Mouse (Mus musculus) C2C12 (cell line): ENCODE measurements around the gene Cecr2.
"Not testable (repeated sequence)": the region's sequence is repeated elsewhere in the genome, so short reads cannot be mapped to it uniquely, and the experiment has no call there.

Source experiments
- CTCF ChIP-seq: IDR thresholded peaks from one replicate; pipeline ENCODE4 v1.5.1; 2011; ENCODE audit not compliant: control insufficient read depth, insufficient read depth, insufficient read length
- USF1 ChIP-seq: IDR thresholded peaks from one replicate; pipeline ENCODE4 v1.6.1; 2011; ENCODE audit warnings: low read depth, mild to moderate bottlenecking, control low read depth, moderate library complexity

- not testable (repeated sequence) for TF ChIP-seq USF1, CTCF
Observed at GRCm38 (mm10) chr6:120811999-120812398, 145.8 kb downstream of the Cecr2 start.
